Mouse (Mus musculus) heart, embryonic 10.5 days (tissue): Measurements from ENCODE around the gene Slc25a1. TPM values are rescaled to one million over a fixed set of nuclear protein-coding genes. Genes with fewer than 3 reads are reported as not detected.

Experiments used
- DNase-seq: peaks from one replicate; pipeline ENCODE4 v3.0.0-alpha.2; 2017; ENCODE audit warnings: low spot score
- H3K27ac ChIP-seq: fragments of 300-500 bp; sonication (generic); 2 replicates; pipeline ENCODE4 v1.5.1; 2016; ENCODE audit warnings: mild to moderate bottlenecking
- H3K27me3 ChIP-seq: fragments of 300-500 bp; sonication (generic); 2 replicates; pipeline ENCODE4 v1.6.1; 2016; ENCODE audit warnings: mild to moderate bottlenecking; ENCODE audit not compliant: poor library complexity, insufficient read depth, severe bottlenecking
- H3K36me3 ChIP-seq: fragments of 300-500 bp; sonication (generic); 2 replicates; pipeline ENCODE4 v1.6.1; 2016; ENCODE audit warnings: mild to moderate bottlenecking, moderate library complexity
- H3K4me1 ChIP-seq: fragments of 300-500 bp; sonication (generic); 2 replicates; pipeline ENCODE4 v1.6.1; 2016; ENCODE audit warnings: mild to moderate bottlenecking
- H3K4me3 ChIP-seq: fragments of 300-500 bp; sonication (generic); 2 replicates; pipeline ENCODE4 v1.5.1; 2016; ENCODE audit warnings: mild to moderate bottlenecking, moderate library complexity
- H3K9me3 ChIP-seq: fragments of 300-500 bp; sonication (generic); 2 replicates; pipeline ENCODE4 v1.6.1; 2016; ENCODE audit warnings: mild to moderate bottlenecking, moderate library complexity
- WGBS: fragments of 180-500 bp; shearing (Covaris S2); methylation state at CpG from one replicate; pipeline ENCODE4 v1.1.7; 2016; 5-methylcytosine and 5-hydroxymethylcytosine counted together
- polyA plus RNA-seq: library from polyadenylated mRNA; unstranded; fragments of >200 nt; fragmentation: Nextera tagmentation; extraction: Ambion mirVana; gene quantifications from 2 replicates; pipeline ENCODE4 v1.2.1, GENCODE M21; 2016

The Slc25a1 gene
- polyA plus RNA-seq, 1 experiment from 2014 or later: 73.7 TPM

DNA sequence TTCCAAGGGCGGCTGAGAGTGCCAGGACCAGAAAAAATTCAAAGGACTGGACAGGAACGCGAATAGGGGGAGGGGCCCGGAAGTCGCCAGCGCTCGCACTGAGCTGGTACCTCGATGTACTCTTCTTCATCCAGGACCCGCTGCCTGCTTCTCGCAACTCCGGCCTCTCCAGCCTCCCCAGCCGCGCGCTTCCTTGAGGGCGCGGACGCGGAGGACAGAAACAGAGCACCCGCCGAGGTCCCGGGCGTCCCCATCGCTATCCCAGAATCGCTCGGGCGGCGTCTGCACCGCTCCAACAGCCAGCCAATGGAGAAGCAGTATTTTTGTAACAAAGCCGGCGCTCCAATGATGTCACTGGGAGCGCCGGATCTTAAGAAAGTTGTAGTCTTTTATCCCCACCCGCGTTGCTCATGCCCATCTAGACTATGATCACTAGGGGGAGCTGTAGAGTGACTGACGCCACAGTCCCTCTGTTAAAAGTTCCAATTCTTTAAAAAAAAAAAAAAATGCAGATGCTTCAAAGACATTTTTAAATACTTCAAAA, 16.9 kb downstream of the Slc25a1 start, which contains the start of gene Ess2:
Ess2 (minus strand) TSS at position 297 of the 544 bp plus-strand sequence.
- under 1% methylated on average over 35 of the region's 35 CpGs for WGBS
- H3K27ac ChIP-seq: peak within 1 kb of the TSS; percentile 94
- no peaks in the 10 kb centered on the region for H3K9me3 ChIP-seq
- H3K4me3 ChIP-seq: peak within 1 kb of the TSS; percentile 85
- peaks cover 45% of the 10 kb centered on the region for H3K27me3 ChIP-seq
- peaks cover 34% of the 10 kb centered on the region for H3K36me3 ChIP-seq
- peak; percentile 96 for DNase-seq
- peaks cover 21% of the 10 kb centered on the region for H3K4me1 ChIP-seq

- Histone ChIP-seq H3K9me3 (no peaks in the 10 kb centered on the region), H3K27ac (no peak within 1 kb of the TSS), H3K4me3 (no peak within 1 kb of the TSS), H3K27me3 (peaks cover 3% of the 10 kb centered on the region; the same call in 1 of the 2 replicates), H3K4me1 (no peaks in the 10 kb centered on the region), H3K36me3 (peaks cover 54% of the 10 kb centered on the region)
- WGBS: 88% methylated on average over 14 of the region's 14 CpGs
- no peak for DNase-seq
Observed at GRCm38 (mm10) chr16:17898462-17898861, 29.6 kb downstream of the Slc25a1 start, which contains the start of the genes Dgcr2 and Tssk2. Gene Dgcr2, minus strand, starts transcription at chr16:17898562. Gene Tssk2, plus strand, starts transcription at chr16:17898637.

- Histone ChIP-seq H3K36me3 (peaks cover 30% of the 10 kb centered on the region), H3K9me3 (no peaks in the 10 kb centered on the region), H3K4me3 (no peak overlapping the region), H3K27ac (no peak overlapping the region), H3K27me3 (peaks cover 3% of the 10 kb centered on the region; the same call in 1 of the 2 replicates), H3K4me1 (peaks cover 9% of the 10 kb centered on the region)
- DNase-seq: no peak
Observed at GRCm38 (mm10) chr16:17896091-17896490, 31.9 kb downstream of the Slc25a1 start.

- peaks cover 11% of the 10 kb centered on the region for H3K36me3 ChIP-seq
- DNase-seq: no peak
- H3K9me3 ChIP-seq: no peaks in the 10 kb centered on the region
- H3K4me3 ChIP-seq: no peak within 1 kb of the TSS
- peaks cover 3% of the 10 kb centered on the region; the same call in 1 of the 2 replicates for H3K27me3 ChIP-seq
- 76% methylated on average over 2 of the region's 2 CpGs for WGBS
- H3K4me1 ChIP-seq: peaks cover 25% of the 10 kb centered on the region
- no peak within 1 kb of the TSS for H3K27ac ChIP-seq
Observed at GRCm38 (mm10) chr16:17893923-17894322, 34.1 kb downstream of the Slc25a1 start, which contains the start of gene Tssk1. Gene Tssk1, plus strand, starts transcription at chr16:17894223.

DNA sequence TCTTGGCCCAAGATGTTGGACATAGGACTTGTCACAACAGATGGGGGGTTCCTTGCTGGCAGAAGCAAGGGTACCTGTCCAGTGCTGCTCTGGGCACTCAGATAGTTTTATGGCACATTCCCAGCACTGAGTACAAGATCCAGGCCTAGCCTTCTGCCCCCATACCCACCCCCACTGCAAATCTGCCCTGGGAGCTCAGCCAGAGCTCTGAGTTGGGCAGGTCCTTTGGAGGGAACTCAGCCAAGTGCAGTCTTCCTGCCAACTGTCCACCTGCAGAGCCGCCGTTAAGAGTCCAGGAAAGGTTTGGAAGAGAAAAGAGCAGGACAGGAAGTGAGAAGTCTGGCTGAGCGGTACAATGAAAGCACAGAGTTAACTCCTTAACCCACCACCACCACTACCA, 35.4 kb downstream of the Slc25a1 start:
- H3K27ac ChIP-seq: no peak overlapping the region
- H3K27me3 ChIP-seq: peaks cover 3% of the 10 kb centered on the region; the same call in 1 of the 2 replicates
- no peaks in the 10 kb centered on the region for H3K9me3 ChIP-seq
- no peak overlapping the region for H3K4me3 ChIP-seq
- DNase-seq: no peak
- peaks cover 2% of the 10 kb centered on the region; the same call in 1 of the 2 replicates for H3K36me3 ChIP-seq
- peaks cover 25% of the 10 kb centered on the region for H3K4me1 ChIP-seq
- WGBS: 62% methylated on average over 3 of the region's 3 CpGs

- Histone ChIP-seq H3K9me3 (no peaks in the 10 kb centered on the region), H3K36me3 (peaks cover 2% of the 10 kb centered on the region; the same call in 1 of the 2 replicates), H3K27me3 (peaks cover 3% of the 10 kb centered on the region; the same call in 1 of the 2 replicates), H3K4me1 (peaks cover 25% of the 10 kb centered on the region), H3K4me3 (peak within 1 kb of the TSS; percentile 98), H3K27ac (peak within 1 kb of the TSS; percentile 99)
- DNase-seq: peak; percentile 100
- under 1% methylated on average over 38 of the region's 38 CpGs for WGBS
Observed at GRCm38 (mm10) chr16:17891567-17891959, 36.5 kb downstream of the Slc25a1 start, which contains the start of gene Gm20518. Gene Gm20518, minus strand, starts transcription at chr16:17891671.

GRCm38 (mm10) chr16:17890917-17891566, 37.0 kb downstream of the Slc25a1 start:
- Histone ChIP-seq H3K4me1 (peaks cover 25% of the 10 kb centered on the region), H3K27ac (peak overlapping the region; percentile 99), H3K4me3 (peak overlapping the region; percentile 98), H3K27me3 (peaks cover 3% of the 10 kb centered on the region; the same call in 1 of the 2 replicates), H3K9me3 (no peaks in the 10 kb centered on the region), H3K36me3 (peaks cover 3% of the 10 kb centered on the region; the same call in 1 of the 2 replicates)
- WGBS: under 1% methylated on average over 44 of the region's 44 CpGs
- DNase-seq: peak; percentile 84

DNA sequence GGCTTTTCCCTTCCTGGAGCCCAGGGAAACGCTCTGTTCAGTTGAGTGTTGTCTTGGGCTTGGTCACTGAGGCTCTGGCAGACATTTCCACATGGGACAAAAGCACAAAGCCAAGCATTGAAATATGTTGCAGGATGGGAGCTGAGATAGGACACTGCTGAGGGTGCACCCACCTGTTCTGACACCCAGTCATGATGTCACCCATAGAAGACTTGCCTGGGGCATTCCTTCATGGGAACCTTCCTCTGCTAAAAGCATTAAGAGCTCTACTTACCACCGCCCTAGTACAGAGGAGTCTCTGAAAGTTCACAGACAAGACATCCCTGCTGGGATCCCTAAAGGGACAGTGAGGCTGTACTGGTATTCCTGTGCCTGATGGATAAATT, 37.7 kb downstream of the Slc25a1 start:
- Histone ChIP-seq H3K27me3 (peaks cover 3% of the 10 kb centered on the region; the same call in 1 of the 2 replicates), H3K9me3 (no peaks in the 10 kb centered on the region), H3K4me3 (peak overlapping the region; percentile 98), H3K4me1 (peaks cover 25% of the 10 kb centered on the region), H3K27ac (peak overlapping the region; percentile 99), H3K36me3 (peaks cover 5% of the 10 kb centered on the region; the same call in 1 of the 2 replicates)
- WGBS: 60% methylated on average over 2 of the region's 2 CpGs
- no peak for DNase-seq

DNA sequence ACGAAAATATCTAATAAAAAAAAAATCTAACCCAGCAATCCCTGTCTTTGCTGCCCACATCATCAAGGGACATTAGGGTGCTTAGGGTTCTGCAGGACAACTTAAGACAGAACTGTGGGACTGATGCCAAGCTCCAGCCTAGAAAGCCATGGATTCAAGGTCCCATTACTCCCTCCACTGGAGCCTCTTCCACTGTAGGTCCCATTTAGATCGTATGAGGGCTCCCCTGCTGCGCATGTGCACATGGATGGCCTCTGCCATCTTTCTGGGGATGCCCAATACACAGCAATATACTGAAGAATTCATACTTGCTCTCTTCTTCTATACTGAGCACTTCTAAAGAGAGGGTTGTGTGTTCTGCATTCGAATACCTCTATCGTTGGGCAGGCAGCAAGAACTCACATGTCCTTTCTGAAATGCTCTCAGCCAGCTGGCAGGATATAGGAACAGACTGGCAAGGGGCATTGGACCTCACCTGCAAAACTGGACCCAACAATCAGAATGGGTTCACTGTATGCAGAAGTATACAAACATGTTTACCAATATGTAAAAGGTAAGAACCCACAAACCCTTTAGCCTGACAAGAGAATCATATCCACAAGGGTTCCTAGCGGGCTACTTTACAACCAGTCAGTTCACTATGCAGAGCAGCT, 38.2 kb downstream of the Slc25a1 start:
- 86% methylated on average over 6 of the region's 6 CpGs for WGBS
- no peak for DNase-seq
- H3K4me3 ChIP-seq: peak overlapping the region; percentile 98
- H3K9me3 ChIP-seq: no peaks in the 10 kb centered on the region
- H3K27ac ChIP-seq: no peak overlapping the region
- peaks cover 9% of the 10 kb centered on the region; the same call in 1 of the 2 replicates for H3K36me3 ChIP-seq
- peaks cover 25% of the 10 kb centered on the region for H3K4me1 ChIP-seq
- H3K27me3 ChIP-seq: peaks cover 3% of the 10 kb centered on the region; the same call in 1 of the 2 replicates

DNA sequence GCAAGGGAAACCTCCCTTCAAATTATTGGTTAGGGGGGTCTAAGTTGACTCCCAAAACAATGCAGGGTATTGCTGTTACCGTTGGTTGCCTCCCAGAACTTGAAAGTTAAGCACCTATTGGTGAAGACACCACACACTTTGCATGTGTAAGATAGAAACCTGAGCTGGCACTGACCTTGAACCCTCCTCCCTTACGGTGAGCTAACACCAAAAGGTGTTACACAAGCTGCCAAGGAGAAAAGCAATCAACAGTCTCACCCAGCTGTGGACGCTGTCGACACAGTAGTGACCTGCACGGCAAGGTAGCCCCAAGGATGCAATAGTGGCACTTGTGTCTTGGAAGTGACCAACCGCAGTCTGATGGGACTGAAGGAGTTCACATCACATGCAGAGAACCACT, 43.9 kb downstream of the Slc25a1 start:
- no peak overlapping the region for H3K27ac ChIP-seq
- WGBS: 55% methylated on average over 6 of the region's 6 CpGs
- H3K36me3 ChIP-seq: peaks cover 24% of the 10 kb centered on the region; the same call in 1 of the 2 replicates
- H3K9me3 ChIP-seq: no peaks in the 10 kb centered on the region
- no peak overlapping the region for H3K4me3 ChIP-seq
- H3K4me1 ChIP-seq: peaks cover 22% of the 10 kb centered on the region
- no peaks in the 10 kb centered on the region for H3K27me3 ChIP-seq
- no peak for DNase-seq

DNA sequence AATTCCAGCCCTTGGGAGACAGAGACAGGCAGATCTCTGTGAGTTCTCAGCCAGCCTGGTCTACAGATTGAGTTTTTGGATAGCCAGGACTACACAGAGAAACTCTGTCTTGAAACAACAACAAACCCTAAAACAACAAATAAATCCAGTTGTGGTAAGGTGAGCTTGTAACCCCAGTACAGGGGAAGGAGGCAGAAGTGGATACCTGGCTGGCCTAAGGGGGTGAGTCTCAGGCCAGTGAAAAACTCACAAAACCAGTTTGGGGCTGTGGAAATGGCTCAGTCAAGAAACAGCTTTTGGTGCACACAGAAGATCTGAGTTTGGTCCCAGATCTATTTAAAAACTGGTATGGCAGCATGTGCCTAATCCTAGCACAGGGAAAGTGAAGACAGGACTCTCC, 45.8 kb downstream of the Slc25a1 start:
- Histone ChIP-seq H3K36me3 (peaks cover 38% of the 10 kb centered on the region; the same call in 1 of the 2 replicates), H3K27me3 (no peaks in the 10 kb centered on the region), H3K9me3 (no peaks in the 10 kb centered on the region), H3K4me3 (no peak overlapping the region), H3K27ac (no peak overlapping the region), H3K4me1 (peaks cover 22% of the 10 kb centered on the region)
- no peak for DNase-seq

GRCm38 (mm10) chr16:17879571-17879970, 48.4 kb downstream of the Slc25a1 start:
- Histone ChIP-seq H3K4me1 (peaks cover 31% of the 10 kb centered on the region), H3K36me3 (peaks cover 33% of the 10 kb centered on the region; the same call in 1 of the 2 replicates)

More at GRCm38 (mm10) chr16:17879571-17879970, 48.4 kb downstream of the Slc25a1 start:
- no peak overlapping the region for H3K4me3 ChIP-seq
- no peaks in the 10 kb centered on the region for H3K9me3 ChIP-seq
- DNase-seq: no peak
- no peak overlapping the region for H3K27ac ChIP-seq
- WGBS: 88% methylated on average over 4 of the region's 4 CpGs
- no peaks in the 10 kb centered on the region for H3K27me3 ChIP-seq
